Mouse (Mus musculus): Measurements from ENCODE around the gene Sult1c2. TPM values are rescaled to one million over a fixed set of nuclear protein-coding genes. Genes with fewer than 3 reads are reported as not detected.

Sult1c2 gene
- polyA plus RNA-seq, 1 experiment from 2014 or later = not detected

Other genes starting within 250 kb of the Sult1c2 start
- 7.6 and 10.1 TPM in 2 replicates for gene Sgo1, start 157.0 kb downstream of the Sult1c2 start, polyA plus RNA-seq (2015; fragmentation: Nextera tagmentation; extraction: Ambion mirVana)
- gene Sult1c1, start 144.3 kb upstream of the Sult1c2 start, polyA plus RNA-seq (2015; fragmentation: Nextera tagmentation; extraction: Ambion mirVana) = not detected in 2 replicates